Mouse (Mus musculus) C2C12 (cell line): Measurements from ENCODE around the gene Dach2. TPM values are rescaled to one million over a fixed set of nuclear protein-coding genes. Genes with fewer than 3 reads are reported as not detected.

ENCODE experiments used
- H3K27me3 ChIP-seq: one replicate; pipeline ENCODE4 v1.6.1; 2011; ENCODE audit not compliant: control insufficient read depth, insufficient read depth, insufficient read length
- H3K36me3 ChIP-seq: one replicate; pipeline ENCODE4 v1.6.1; 2011; ENCODE audit not compliant: control insufficient read depth, insufficient read depth
- H3K4me3 ChIP-seq: one replicate; pipeline ENCODE4 v1.5.1; 2011; ENCODE audit warnings: mild to moderate bottlenecking, control low read depth; ENCODE audit not compliant: poor library complexity, insufficient read depth, severe bottlenecking
- H3K79me2 ChIP-seq: one replicate; pipeline ENCODE4 v1.6.1; 2011; ENCODE audit not compliant: control insufficient read depth, insufficient read depth
- H3K79me3 ChIP-seq: one replicate; pipeline ENCODE4 v1.6.1; 2011; ENCODE audit warnings: low read depth, control low read depth
- H3ac ChIP-seq: one replicate; pipeline ENCODE3; 2011; ENCODE audit warnings: low read depth; ENCODE audit not compliant: control insufficient read depth, insufficient read length
- CEBPB ChIP-seq: IDR thresholded peaks from one replicate; pipeline ENCODE4 v1.6.1; 2011; ENCODE audit warnings: low read depth, mild to moderate bottlenecking, control low read depth, moderate library complexity
- CTCF ChIP-seq: IDR thresholded peaks from one replicate; pipeline ENCODE4 v1.5.1; 2011; ENCODE audit not compliant: control insufficient read depth, insufficient read depth, insufficient read length
- FOSL1 ChIP-seq: IDR thresholded peaks from one replicate; pipeline ENCODE4 v1.8.0; 2011; ENCODE audit warnings: mild to moderate bottlenecking, low read length; ENCODE audit not compliant: poor library complexity, insufficient read depth, severe bottlenecking
- MAX ChIP-seq: IDR thresholded peaks from one replicate; pipeline ENCODE4 v1.6.1; 2011; ENCODE audit warnings: mild to moderate bottlenecking, control low read depth
- MYOD1 ChIP-seq: IDR thresholded peaks from one replicate; pipeline ENCODE4 v1.6.1; 2011; ENCODE audit warnings: low read depth; ENCODE audit not compliant: control insufficient read depth, insufficient read length
- MYOG ChIP-seq: IDR thresholded peaks from one replicate; pipeline ENCODE4 v1.6.1; 2011; ENCODE audit not compliant: control insufficient read depth, insufficient read length; ENCODE audit errors: extremely low read depth
- USF1 ChIP-seq: IDR thresholded peaks from one replicate; pipeline ENCODE4 v1.6.1; 2011; ENCODE audit warnings: low read depth, mild to moderate bottlenecking, control low read depth, moderate library complexity
- polyA plus RNA-seq: library from polyadenylated mRNA; unstranded; fragments of >200 nt; fragmentation: generic; extraction: Trizol; gene quantifications from one replicate; pipeline ENCODE4 v1.2.1, GENCODE M21; 2012; ENCODE audit warnings: missing spikeins

The Dach2 gene
- polyA plus RNA-seq, 1 experiment: not detected

DNA sequence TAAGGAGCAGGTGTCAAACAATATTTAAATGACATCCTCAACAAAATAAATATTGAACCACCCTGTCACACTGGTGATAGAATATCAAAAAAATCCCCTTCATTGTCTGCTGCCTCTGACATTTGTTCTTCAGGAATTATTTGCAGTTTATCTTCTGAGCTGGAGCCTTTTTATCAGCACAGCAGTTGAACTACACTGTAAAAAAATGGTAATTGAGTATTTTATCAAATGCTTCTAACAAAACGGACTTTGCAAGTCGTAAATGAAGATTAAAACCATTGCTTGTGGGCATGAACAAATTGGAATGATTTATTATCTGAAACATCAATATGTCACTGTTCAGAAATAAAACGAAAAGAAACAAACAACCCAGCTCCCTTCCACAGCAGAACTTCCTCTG, 97.1 kb downstream of the Dach2 start:
- no peaks in the 10 kb centered on the region for H3K27me3 ChIP-seq
- H3K4me3 ChIP-seq: no peak overlapping the region
- H3K79me2 ChIP-seq: no peaks in the 10 kb centered on the region

DNA sequence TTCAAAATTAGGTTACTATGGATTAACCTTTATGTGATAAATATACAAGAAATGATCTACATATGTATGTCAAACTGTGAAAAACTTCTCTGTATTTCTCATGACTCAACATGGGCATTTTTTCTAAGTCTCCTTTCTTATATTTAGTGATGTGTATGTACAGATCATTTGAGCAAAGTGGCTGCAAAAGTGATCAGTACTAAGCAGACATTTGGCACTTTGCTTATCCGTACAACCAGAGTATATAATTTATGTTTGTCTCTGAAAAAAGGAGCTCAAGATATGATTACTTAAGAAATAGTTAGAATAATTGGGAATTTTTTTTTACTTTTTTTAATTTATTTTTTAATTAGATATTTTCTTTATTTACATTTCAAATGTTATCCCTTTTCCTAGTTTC, 111.4 kb downstream of the Dach2 start:
- Histone ChIP-seq H3K79me3 (no peaks in the 10 kb centered on the region), H3K4me3 (no peak overlapping the region), H3K36me3 (no peaks in the 10 kb centered on the region), H3ac (no peak overlapping the region), H3K27me3 (no peaks in the 10 kb centered on the region), H3K79me2 (no peaks in the 10 kb centered on the region)
- TF ChIP-seq CEBPB (no peak), MAX (no peak), MYOG (no peak), FOSL1 (no peak), MYOD1 (no peak), USF1 (no peak), CTCF (no peak)

More for the DNA sequence above, 97.1 kb downstream of the Dach2 start:
- Histone ChIP-seq H3ac (no peak overlapping the region), H3K79me3 (no peaks in the 10 kb centered on the region), H3K36me3 (no peaks in the 10 kb centered on the region)
- TF ChIP-seq MYOG (no peak), FOSL1 (no peak), MYOD1 (no peak), USF1 (no peak), CTCF (no peak), MAX (no peak), CEBPB (no peak)

DNA sequence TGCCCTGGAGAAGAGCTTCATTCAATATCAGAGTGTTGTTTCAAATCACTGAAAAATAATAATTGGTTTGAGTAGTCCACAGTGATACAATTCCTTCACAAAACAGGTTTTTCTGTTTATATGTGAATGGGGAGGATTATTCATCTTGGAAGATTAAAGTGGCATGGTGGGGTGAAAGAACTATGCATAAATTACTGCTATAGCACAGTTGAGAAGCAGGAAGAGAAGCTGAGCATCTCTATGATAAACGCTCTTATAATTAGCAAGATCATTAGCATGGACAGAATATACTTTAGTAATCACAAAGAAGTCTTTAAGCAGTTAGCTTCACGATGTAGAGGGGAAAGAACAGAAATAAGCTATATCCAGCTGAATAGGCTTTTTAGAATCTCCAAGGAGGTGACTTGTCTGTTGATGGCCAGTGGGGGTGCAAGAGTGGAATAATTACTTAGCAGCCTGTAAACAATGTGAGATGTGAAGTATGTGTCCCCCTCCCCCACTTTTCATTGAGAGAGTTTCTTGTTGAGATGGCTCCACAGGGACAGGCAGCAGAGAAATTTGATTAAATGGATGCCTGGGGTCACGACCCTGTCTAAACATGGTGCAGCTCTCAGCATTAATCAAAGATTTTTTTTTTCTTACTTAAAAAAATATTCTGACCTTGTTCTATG, 124.3 kb downstream of the Dach2 start:
- Histone ChIP-seq H3K79me2 (no peaks in the 10 kb centered on the region), H3K36me3 (no peaks in the 10 kb centered on the region), H3ac (no peak overlapping the region), H3K4me3 (no peak overlapping the region), H3K27me3 (no peaks in the 10 kb centered on the region), H3K79me3 (no peaks in the 10 kb centered on the region)
- no peak for TF ChIP-seq MAX
- no peak for TF ChIP-seq MYOG
- TF ChIP-seq MYOD1: no peak
- TF ChIP-seq FOSL1: no peak
- no peak for TF ChIP-seq CEBPB
- no peak for TF ChIP-seq USF1
- TF ChIP-seq CTCF: no peak

DNA sequence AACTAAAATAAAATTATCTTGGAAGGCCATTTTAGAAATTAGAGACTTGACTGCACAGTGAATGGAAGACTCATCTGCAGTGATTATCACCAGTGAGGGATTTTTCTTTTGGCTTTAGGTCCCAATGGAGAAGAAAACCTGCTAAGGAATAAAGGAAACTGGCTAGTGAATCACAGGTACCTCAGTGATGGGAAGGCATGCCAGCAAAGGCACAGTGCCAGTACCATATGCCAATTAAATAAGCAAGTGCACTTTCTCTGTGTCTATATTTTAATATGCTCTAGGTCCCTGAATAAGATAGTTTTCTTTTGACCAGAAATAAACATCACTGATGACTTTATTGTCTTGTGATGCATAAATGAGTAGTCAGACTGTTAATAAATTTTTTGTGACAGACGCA, 184.8 kb downstream of the Dach2 start:
- no peaks in the 10 kb centered on the region for H3K36me3 ChIP-seq
- H3K79me2 ChIP-seq: no peaks in the 10 kb centered on the region
- H3K27me3 ChIP-seq: no peaks in the 10 kb centered on the region
- H3ac ChIP-seq: no peak overlapping the region
- TF ChIP-seq MAX (no peak), MYOG (no peak), FOSL1 (no peak), USF1 (no peak), MYOD1 (no peak), CTCF (no peak), CEBPB (no peak)
- no peaks in the 10 kb centered on the region for H3K79me3 ChIP-seq
- H3K4me3 ChIP-seq: no peak overlapping the region

DNA sequence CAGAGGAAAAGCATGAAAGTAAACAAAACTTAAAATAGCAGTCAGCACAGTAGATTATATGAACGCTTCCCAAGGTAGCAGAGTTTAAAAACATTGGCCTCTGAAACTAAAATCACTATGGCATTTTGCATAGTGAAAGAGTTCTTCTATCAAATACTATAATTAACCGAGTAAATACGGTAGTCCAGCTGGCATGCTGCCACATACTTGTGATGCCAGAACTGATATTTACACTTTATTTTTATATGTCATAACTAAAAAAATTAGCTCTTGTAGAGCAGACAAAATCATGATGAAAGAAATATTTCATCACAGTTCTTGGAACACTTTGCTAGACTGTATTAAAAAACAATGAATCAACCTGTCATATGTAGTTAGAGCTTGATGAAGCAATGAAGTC, 247.8 kb downstream of the Dach2 start:
- H3K36me3 ChIP-seq: no peaks in the 10 kb centered on the region
- H3K27me3 ChIP-seq: no peaks in the 10 kb centered on the region
- no peaks in the 10 kb centered on the region for H3K79me3 ChIP-seq
- H3ac ChIP-seq: no peak overlapping the region
- TF ChIP-seq FOSL1 (no peak), CTCF (no peak), MYOG (no peak), MAX (no peak)
- H3K4me3 ChIP-seq: no peak overlapping the region
- no peaks in the 10 kb centered on the region for H3K79me2 ChIP-seq

DNA sequence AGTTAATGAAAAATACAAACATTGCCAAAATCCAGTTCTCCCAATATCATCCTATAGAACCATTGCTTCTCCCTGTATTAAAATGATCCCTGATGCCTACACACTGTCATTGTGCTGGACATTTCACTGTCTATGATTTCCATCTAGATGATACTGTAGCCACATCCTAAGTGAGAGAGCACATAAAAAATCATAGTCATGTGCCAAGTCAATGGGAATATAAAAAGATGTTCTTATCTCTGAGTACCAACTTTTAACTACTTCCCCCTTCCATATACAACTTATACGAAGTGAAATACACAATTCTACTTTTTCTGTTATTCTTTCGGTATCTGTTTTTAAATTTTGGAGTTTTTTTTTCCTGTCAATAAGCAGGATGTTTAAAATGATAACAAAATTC, 266.6 kb downstream of the Dach2 start:
- H3K36me3 ChIP-seq: no peaks in the 10 kb centered on the region
- no peaks in the 10 kb centered on the region for H3K79me2 ChIP-seq
- TF ChIP-seq MYOG: no peak
- TF ChIP-seq USF1: no peak
- TF ChIP-seq FOSL1: no peak
- no peak for TF ChIP-seq MAX
- TF ChIP-seq CTCF: no peak
- no peak for TF ChIP-seq CEBPB
- no peak for TF ChIP-seq MYOD1
- H3K4me3 ChIP-seq: no peak overlapping the region
- no peaks in the 10 kb centered on the region for H3K27me3 ChIP-seq
- H3ac ChIP-seq: no peak overlapping the region
- no peaks in the 10 kb centered on the region for H3K79me3 ChIP-seq
